Mouse (Mus musculus) lung, adult 18-20 months (tissue): ENCODE data around the gene Gpc3.
"Not testable (repeated sequence)": the region's sequence is repeated elsewhere in the genome, so short reads cannot be mapped to it uniquely, and the experiment has no call there.

Experiments used
- DNase-seq, 2 experiments: peaks; one replicate each; pipeline ENCODE4 v3.0.0; 2022; ENCODE audit warnings: mixed read lengths in 2 of 2

Gpc3 gene

DNA sequence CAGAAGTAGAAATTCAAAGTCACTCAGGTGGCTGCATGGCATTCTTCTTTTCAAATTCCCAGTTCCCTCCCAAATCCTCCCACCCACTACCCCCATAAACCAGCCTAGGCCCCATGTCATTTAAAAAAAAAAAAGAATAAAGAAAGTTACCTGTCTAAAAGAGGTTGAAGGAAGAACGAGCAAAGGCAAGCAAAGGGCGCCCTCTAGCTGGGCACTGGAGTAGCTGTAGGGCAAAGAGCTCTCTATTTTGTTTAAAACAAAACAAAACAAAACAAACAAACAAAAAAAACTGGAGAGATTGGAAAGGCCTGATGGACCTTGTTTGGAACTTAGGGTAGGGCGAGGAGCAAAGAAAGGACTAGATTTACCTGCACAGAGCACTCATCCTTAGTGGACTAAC lies 238.6 kb downstream of the Gpc3 start:
- peak in 1 of 2 experiments; percentile 4 for DNase-seq

DNA sequence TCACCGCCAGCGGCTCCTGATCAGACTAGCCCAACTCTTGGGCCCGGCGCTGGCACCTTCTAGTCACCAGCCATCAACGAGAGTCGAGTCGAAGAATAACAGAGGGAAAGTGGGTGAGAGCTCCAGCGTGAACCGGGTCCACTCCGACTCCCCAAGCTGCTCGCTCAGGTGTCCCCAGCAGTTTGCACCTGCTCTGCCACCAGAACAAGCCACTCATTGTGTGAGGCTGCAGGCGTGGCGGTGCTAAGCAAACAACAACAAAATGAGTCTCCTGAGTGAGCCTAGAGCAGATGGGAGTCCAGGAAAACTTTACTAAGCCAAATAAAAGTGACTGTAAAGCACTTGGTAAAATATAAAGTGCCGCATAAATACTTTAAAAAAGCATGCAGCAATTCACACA lies 239.5 kb downstream of the Gpc3 start:
- peak; percentile 9 to 31 for DNase-seq

- DNase-seq: peak; percentile 62 to 70
Observed at GRCm38 (mm10) chrX:52372436-52372835, 241.3 kb downstream of the Gpc3 start.

GRCm38 (mm10) chrX:52369938-52370758 lies 243.6 kb downstream of the Gpc3 start:
- no peak for DNase-seq

GRCm38 (mm10) chrX:52369304-52369937 lies 244.3 kb downstream of the Gpc3 start:
- DNase-seq: no peak

GRCm38 (mm10) chrX:52366826-52367225 lies 246.9 kb downstream of the Gpc3 start:
- no peak for DNase-seq

- DNase-seq: no peak
Observed at GRCm38 (mm10) chrX:52365790-52366189, 248.0 kb downstream of the Gpc3 start.

DNA sequence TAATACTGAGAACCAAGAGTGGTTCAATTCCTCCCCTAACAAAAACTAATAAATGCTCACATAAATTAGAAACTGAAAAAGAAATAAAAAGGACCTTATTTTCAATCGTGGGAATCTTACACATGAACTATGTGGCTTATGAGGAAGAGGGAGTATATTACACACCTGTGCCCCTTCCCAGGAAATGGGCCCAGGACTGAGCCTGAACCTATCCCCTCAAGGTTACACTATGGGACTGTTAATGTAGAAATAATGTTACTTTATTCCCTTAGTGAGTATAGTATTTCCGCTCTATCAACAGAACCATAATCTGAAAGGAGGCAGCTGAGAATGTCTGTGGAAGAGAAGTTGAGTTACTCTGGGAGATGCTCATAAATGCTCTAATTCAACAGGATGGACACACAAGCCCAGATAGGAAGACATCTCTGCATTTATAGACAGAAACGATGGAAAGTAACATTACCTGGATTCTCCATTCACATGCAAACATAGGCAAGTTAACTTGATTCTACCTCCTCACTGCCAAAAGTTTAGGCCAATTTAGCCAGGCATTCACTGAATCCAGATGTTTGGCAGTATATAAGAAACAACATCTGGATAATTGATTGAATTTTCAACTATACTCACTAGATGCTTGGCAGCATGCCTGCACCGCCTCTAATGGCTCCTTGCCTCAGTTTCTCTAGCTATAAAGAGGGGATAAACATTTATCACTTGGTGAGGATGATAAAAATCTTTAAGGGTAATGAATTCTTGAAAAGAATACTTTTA lies 251.3 kb downstream of the Gpc3 start:
- no peak for DNase-seq

- DNase-seq: no peak
Observed at GRCm38 (mm10) chrX:52352981-52353380, 260.8 kb downstream of the Gpc3 start.

DNA sequence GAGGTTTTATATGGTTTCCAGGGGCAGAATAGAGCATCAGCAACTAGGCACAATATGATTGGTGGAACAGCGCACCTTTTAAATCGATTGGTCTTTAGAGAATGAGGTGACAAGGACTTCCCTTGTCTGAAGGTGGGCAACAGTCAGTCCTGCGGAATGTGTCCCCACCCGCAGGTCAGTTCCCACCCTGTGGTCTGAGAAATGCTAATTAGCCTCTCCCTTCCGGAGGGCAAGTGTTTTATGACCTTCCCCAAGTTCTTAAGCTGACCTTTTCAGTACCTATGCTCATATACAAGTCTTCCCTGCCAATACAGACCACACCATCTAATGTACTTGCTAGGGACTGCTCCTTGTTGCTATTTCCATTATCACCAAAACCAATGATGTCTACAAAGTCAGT lies 263.1 kb downstream of the Gpc3 start:
- DNase-seq: not testable (repeated sequence)

DNA sequence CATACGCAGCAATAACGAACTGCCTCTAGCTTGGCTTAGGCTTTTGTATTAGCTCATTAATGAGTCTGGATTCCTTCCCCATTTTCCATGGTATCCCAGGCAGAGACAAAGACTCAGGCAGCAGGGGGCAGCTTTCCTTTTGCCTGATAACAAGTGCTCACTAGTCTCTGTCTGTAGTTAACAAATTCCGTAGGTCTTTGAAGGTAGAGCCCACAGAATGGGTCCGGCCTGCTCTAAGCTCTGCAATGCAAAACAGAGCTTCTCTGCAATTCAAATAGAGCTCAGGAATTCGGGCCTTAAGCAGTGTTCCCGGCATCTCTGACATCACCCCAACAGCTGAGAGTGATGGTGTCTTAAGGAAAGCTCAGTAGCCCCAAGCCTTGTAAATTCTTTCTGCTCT lies 265.0 kb downstream of the Gpc3 start:
- no peak for DNase-seq

DNA sequence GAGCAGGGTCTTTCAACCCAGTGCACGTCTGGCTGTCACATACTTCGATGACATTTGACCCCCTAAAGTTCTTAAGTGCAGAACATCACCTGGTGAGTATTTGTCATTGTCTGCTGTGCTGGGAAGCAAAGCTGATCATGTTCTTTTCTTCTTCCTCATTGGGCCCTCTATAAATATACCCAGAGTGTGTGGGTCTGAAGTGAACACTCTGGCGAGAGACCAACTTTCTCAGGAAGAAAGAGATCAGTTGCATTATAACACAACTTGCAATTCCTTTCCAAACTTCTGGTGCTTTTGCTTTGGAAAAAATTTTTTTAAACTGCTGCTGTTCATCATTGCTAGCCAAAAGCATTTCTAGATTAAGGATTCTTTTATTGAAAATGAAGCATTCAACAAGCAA lies 269.7 kb downstream of the Gpc3 start:
- no peak for DNase-seq

- no peak for DNase-seq
Observed at GRCm38 (mm10) chrX:52340251-52340650, 273.5 kb downstream of the Gpc3 start.

DNA sequence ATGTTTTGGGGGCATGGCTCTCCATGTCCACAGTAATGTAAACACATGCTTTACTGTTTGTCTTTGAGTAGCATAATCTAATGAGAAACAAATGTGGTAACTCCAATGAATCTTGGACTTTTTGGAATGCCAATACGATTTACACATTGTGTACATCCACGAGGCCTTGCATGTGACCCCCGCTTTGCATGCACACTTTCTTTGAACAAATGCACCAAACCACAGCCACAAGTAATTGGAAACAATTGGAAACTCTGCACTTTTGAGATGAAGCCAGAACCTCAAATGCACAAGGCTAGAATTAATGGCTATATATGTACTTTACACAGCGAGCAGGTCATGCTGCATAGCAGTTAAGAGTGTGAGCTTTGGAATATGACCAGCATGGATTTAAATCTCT lies 292.0 kb downstream of the Gpc3 start:
- DNase-seq: no peak

GRCm38 (mm10) chrX:52320653-52321052 lies 293.1 kb downstream of the Gpc3 start:
- peak in 1 of 2 experiments; percentile 2 for DNase-seq

DNA sequence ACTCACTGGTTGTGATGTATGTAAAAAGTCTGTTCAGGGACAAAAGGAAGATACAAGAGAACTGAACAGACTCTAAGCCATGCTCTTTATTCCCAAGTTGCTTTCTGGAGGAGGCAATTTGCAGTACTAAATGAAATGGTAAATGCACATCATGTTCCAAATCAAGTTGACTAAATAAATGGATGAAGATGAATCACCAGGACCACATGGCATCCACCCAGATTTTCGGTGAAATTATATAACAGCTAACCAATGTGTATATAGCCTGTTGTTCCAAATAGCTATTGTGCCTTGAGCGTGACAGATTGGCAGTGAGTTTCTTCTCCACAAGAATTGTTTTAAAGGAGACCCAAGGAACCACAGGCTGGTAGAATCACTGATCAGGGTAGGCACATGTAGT lies 302.8 kb downstream of the Gpc3 start:
- DNase-seq: no peak

- DNase-seq: no peak
Observed at GRCm38 (mm10) chrX:52305226-52305625, 308.5 kb downstream of the Gpc3 start.

DNA sequence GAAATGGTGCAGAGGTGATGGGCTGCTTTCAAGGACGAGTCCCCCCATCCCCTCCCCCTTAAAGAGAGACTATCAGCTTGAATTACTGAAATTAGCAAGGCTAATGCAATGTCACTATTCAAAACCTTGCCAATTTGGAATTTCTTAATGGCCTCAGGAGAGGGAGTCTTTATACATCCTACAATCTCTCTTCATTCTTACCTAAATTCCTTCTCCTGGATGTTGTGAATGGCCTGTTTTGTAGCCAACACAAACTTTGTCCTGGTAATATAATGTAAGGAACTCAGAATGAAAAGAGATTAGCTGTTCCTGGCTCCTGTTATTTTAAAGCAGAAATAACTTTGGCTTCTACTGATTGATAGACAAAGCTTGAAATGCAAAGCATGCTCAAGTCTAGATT lies 325.0 kb downstream of the Gpc3 start:
- DNase-seq: no peak

DNA sequence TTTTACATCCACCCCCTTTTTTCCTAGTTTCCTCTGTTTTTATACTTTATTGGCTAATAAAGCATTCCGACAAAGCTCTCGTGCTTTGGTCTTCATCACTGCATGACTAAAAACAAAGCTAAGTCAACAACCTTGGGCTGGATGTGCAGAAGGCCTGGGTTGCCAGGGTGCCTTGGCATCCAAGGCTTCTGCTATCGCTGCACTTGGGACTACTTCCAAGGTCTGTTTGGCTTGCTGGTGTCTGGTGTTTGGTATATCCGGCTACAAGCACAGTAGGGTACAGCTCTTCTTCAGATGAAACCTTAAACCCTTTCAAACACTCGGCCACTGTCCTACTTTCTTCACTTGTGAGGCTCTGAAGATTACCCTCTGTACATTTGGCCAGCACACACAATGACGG lies 325.8 kb downstream of the Gpc3 start:
- no peak for DNase-seq

GRCm38 (mm10) chrX:52282070-52282469 lies 331.7 kb downstream of the Gpc3 start:
- no peak for DNase-seq

DNA sequence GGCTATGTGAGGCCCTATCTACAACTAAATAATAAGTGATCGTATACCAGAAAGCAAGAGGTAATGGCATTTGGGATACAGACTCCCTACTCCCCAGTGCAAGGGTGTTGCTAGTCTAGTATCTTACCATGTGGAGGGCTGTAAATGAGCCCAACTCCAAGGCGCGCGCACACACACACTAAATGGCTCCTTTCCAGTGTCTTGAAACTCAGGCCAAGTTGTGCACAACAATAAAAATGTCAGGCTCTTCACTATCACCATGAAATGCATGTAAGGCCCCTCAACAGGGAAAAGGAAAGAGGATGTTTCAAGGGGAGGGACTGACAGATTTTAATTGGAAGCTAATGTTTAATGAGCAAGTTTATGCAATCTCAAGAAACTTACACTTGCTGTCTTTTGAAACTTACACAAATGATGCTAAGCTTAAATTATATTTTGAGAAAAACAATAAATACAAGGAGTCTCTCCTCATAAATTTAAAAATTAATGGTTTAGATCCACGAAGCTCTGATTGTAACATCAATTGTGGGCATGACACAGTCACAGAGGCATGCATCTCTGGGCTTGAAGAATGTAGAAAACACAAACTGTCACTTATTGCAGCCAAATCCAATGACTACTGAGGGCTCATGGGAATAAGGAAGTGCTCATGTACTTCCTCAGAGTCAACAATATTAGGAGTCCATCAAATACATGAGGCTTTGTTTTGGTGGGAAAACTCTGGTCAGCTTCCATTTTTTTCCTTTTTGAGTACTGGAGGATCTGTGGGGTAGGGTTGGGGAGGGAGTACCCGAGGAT lies 332.4 kb downstream of the Gpc3 start:
- DNase-seq: no peak

DNA sequence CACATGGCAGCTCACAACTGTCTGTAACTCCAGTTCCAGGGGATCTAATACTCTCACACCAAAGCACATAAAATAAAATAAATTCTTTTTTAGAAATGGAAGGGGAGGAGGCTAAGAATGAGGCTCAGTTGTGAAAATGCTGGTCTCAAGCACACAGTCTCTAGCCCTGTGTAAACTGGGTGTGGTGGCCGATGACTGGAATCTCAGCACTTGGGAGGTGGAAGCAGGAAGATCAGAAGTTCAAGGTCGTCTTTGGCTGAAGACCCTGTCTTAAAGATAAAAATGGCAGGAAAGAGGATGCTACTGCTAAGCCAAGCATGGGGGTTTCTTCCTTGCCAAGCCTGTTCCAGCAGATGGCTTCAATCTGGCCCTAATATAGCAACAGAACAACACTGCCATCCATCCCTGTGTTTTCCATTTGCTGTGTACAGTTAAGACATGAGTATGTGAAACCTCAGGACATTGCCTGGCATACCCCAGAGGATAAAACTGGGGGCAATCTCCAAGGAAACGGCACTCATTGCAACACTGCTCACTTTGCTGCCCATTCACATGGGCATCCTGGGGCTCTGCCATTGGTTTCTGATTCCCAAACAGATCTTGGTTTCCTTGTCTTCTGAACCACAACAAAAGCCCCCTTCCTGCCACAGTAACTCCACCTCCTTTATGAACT lies 334.9 kb downstream of the Gpc3 start:
- no peak for DNase-seq
